Comparison of ENCODE assay signal across 28 mouse cellular contexts in the genomic region with DNA sequence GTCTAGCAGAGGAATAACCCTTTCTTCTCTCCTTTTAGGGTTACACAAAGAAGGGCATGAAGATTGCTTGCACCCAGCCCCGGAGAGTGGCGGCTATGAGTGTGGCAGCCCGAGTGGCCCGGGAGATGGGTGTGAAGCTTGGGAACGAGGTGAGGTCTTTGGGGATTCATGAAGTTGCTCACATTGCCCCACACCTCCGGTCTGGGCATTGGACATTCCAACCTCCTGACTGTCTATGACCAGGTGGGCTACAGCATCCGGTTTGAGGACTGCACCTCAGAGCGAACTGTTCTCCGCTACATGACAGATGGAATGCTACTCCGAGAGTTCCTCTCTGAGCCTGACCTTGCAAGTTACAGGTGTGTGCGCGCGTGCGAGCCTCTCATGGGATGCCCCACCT.
"Had no signal": no experiment of that assay in that cellular context is flagged by ENCODE, and none has a peak within 500 bp of the region (broad histone marks: within the 10 kb centered on the region; RNA-seq: fewer than 3 reads in every experiment).

No protein-coding gene starts in this region.

- H3K27ac ChIP-seq: limb, embryonic 10.5 days; limb, embryonic 12.5 days; limb, embryonic 13.5 days; limb, embryonic 15.5 days; liver, embryonic 12.5 days; liver, embryonic 13.5 days; liver, embryonic 14.5 days; liver, embryonic 15.5 days; lung, embryonic 15.5 days; macrophage; midbrain, embryonic 10.5 days; midbrain, embryonic 12.5 days; midbrain, embryonic 13.5 days; midbrain, embryonic 15.5 days; neural tube, embryonic 12.5 days had no signal

- H3K4me3 ChIP-seq: limb, embryonic 10.5 days; limb, embryonic 12.5 days; limb, embryonic 13.5 days; limb, embryonic 15.5 days; liver, embryonic 12.5 days; liver, embryonic 13.5 days; liver, embryonic 15.5 days; lung, embryonic 15.5 days; megakaryocyte, embryonic 14.5 days; midbrain, embryonic 10.5 days; midbrain, embryonic 12.5 days; midbrain, embryonic 13.5 days; midbrain, embryonic 15.5 days; myocyte; neural tube, embryonic 12.5 days had no signal

- DNase-seq: left cerebral cortex, postnatal 4 days; liver; liver, embryonic 13.5 days; liver, postnatal 0 days; lung, adult 18-20 months; lung, adult 2 months; lung, embryonic 14.5 days; lung, postnatal 10 days; lung, postnatal 14 days; lung, postnatal 36 days; lung, postnatal 4 days; midbrain, embryonic 14.5 days had no signal
